Mouse (Mus musculus) kidney, postnatal 36 days (tissue): ENCODE results near the gene Drg2.
"Not testable (repeated sequence)": the region's sequence is repeated elsewhere in the genome, so short reads cannot be mapped to it uniquely, and the experiment has no call there.

ENCODE experiments used
- DNase-seq, 2 experiments: peaks; one replicate each; pipeline ENCODE4 v3.0.0; 2021 to 2022; ENCODE audit warnings: mixed read lengths in 2 of 2

The Drg2 gene

GRCm38 (mm10) chr11:60454080-60454744 is at the start of gene Drg2:
TSS of gene Drg2 (plus strand) at chr11:60454591.
- DNase-seq, result peak; percentile 88 to 91

- DNase-seq, result no peak
These were observed 47.8 kb upstream of the Drg2 start for GRCm38 (mm10) chr11:60406606-60407005.

- DNase-seq, result peak; percentile 74 to 82
These were observed 42.2 kb upstream of the Drg2 start for GRCm38 (mm10) chr11:60412173-60412572.

- no peak for DNase-seq
These were observed 41.5 kb upstream of the Drg2 start for GRCm38 (mm10) chr11:60412921-60413320.

GRCm38 (mm10) chr11:60416590-60416962 is 37.8 kb upstream of the Drg2 start:
- no peak for DNase-seq

- peak; percentile 99 for DNase-seq
These were observed 37.3 kb upstream of the Drg2 start, which contains the start of gene Gid4 for GRCm38 (mm10) chr11:60416963-60417716. TSS of gene Gid4 (plus strand) at chr11:60417145.

GRCm38 (mm10) chr11:60417717-60418472 is 36.5 kb upstream of the Drg2 start, which contains the start of gene Atpaf2:
TSS of gene Atpaf2 (minus strand) at chr11:60418457.
- peak in 1 of 2 experiments; percentile 19 for DNase-seq

GRCm38 (mm10) chr11:60418473-60418803 is 36.0 kb upstream of the Drg2 start:
- peak; percentile 14 to 16 for DNase-seq

GRCm38 (mm10) chr11:60422046-60422668 is 32.2 kb upstream of the Drg2 start:
- peak in 1 of 2 experiments; percentile 12 for DNase-seq

GRCm38 (mm10) chr11:60423006-60423405 is 31.4 kb upstream of the Drg2 start:
- no peak for DNase-seq

- no peak for DNase-seq
These were observed 28.0 kb upstream of the Drg2 start for GRCm38 (mm10) chr11:60426417-60426816.

- no peak for DNase-seq
These were observed 26.8 kb upstream of the Drg2 start for GRCm38 (mm10) chr11:60427628-60428027.

GRCm38 (mm10) chr11:60433501-60433900 is 20.9 kb upstream of the Drg2 start:
- DNase-seq, result no peak

- DNase-seq, result no peak
These were observed 19.3 kb upstream of the Drg2 start for GRCm38 (mm10) chr11:60435133-60435532.

- no peak for DNase-seq
These were observed 17.8 kb upstream of the Drg2 start for GRCm38 (mm10) chr11:60436618-60437017.

- not testable (repeated sequence) for DNase-seq
These were observed 14.8 kb upstream of the Drg2 start for GRCm38 (mm10) chr11:60439621-60440020.

GRCm38 (mm10) chr11:60440176-60440575 is 14.2 kb upstream of the Drg2 start:
- peak; percentile 10 to 12 for DNase-seq

- no peak for DNase-seq
These were observed 11.5 kb upstream of the Drg2 start for GRCm38 (mm10) chr11:60442896-60443295.

GRCm38 (mm10) chr11:60444007-60444406 is 10.4 kb upstream of the Drg2 start:
- no peak for DNase-seq

- DNase-seq, result peak; percentile 3 to 27
These were observed 325 bp downstream of the Drg2 start for GRCm38 (mm10) chr11:60454745-60455087.

GRCm38 (mm10) chr11:60457973-60458372 is 3.6 kb downstream of the Drg2 start:
- DNase-seq, result peak; percentile 13 to 35

- peak; percentile 84 to 91 for DNase-seq
These were observed 11.6 kb downstream of the Drg2 start for GRCm38 (mm10) chr11:60465943-60466380.

GRCm38 (mm10) chr11:60469039-60469438 is 14.6 kb downstream of the Drg2 start, which contains the start of gene Myo15:
TSS of gene Myo15 (plus strand) at chr11:60469339.
- no peak for DNase-seq
